Mouse (Mus musculus): ENCODE results near the gene Kcnc3.

DNA sequence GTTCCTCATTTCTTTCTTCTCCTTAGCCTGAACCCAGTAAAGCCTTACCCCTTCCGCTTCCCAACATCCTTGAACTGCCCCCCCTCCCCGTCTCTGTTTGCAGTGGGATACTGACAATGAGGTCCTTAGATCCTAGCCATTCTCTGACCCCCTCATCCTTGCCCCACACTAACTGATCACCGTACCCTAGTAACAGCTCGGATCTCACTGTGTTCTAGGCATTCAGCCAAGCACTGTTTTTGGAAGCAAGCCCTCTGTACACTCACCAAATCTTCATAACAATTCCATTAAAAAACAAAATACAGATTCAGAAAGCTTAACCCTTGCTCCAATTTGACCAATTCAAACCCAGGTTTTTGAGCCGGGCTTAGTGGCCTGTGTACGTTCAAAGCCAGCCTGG lies 3.8 kb downstream of the Kcnc3 start:
- TF ChIP-seq TAL1 (IDR thresholded peaks at IDR 0.05; ENCODE audit: low read length): no peak
- TF ChIP-seq GATA1 (IDR thresholded peaks at IDR 0.05; ENCODE audit: low read length): no peak
